ENCODE assay signal across 10 mouse cellular contexts in genomic region chr4:137844656-137845055, GRCm38 (mm10). TPM values are rescaled to one million over a fixed set of nuclear protein-coding genes. Genes with fewer than 3 reads are reported as not detected.
DNase-seq lines count a peak whose midpoint lies in the region; ATAC-seq and TF ChIP-seq lines count a peak whose summit lies in the region.
"Had no signal": no experiment of that assay in that cellular context is flagged by ENCODE, and none has a peak within 500 bp of the region (broad histone marks: within the 10 kb centered on the region; RNA-seq: fewer than 3 reads in every experiment).

No protein-coding gene starts in this region.

- no peaks in the 10 kb centered on the region for H3K36me3 ChIP-seq in embryonic facial prominence, embryonic 10.5 days (replicated peaks)
- no peaks in the 10 kb centered on the region for H3K36me3 ChIP-seq in hindbrain, postnatal 0 days (ENCODE audit: insufficient read depth, low read length)
- no peaks in the 10 kb centered on the region for H3K36me3 ChIP-seq in liver, adult 2 months (ENCODE audit: control insufficient read depth, insufficient read depth, low read length)
- H3K36me3 ChIP-seq in neural tube, embryonic 14.5 days (ENCODE audit: control insufficient read depth, insufficient read depth, low read length): no peaks in the 10 kb centered on the region
- H3K36me3 ChIP-seq: embryonic facial prominence, embryonic 12.5 days had no signal

- peaks cover 4% of the 10 kb centered on the region; the same call in 1 of the 2 replicates for H3K27me3 ChIP-seq in embryonic facial prominence, embryonic 10.5 days (replicated peaks; ENCODE audit: low read depth, poor library complexity, severe bottlenecking)
- no peaks in the 10 kb centered on the region; the same call in 1 of the 2 replicates for H3K27me3 ChIP-seq in hindbrain, postnatal 0 days (ENCODE audit: insufficient read depth, low read length)
- H3K27me3 ChIP-seq in liver, adult 2 months (ENCODE audit: control insufficient read depth, insufficient read depth, low read length): no peaks in the 10 kb centered on the region
- H3K27me3 ChIP-seq in neural tube, embryonic 14.5 days (ENCODE audit: control insufficient read depth, insufficient read depth, low read length): no peaks in the 10 kb centered on the region
- H3K27me3 ChIP-seq: embryonic facial prominence, embryonic 12.5 days had no signal

- DNase-seq in kidney, adult 9 months: peak; percentile 69
- no peak for DNase-seq in kidney, adult 11 months
- peak; percentile 80 for DNase-seq in adrenal gland, adult 2 months
- DNase-seq in embryonic facial prominence, embryonic 10.5 days (ENCODE audit: low spot score): peak; percentile 87
- DNase-seq in hindbrain, postnatal 0 days (ENCODE audit: low spot score): peak; percentile 88
- peak; percentile 56 for DNase-seq in liver, adult 2 months (ENCODE audit: extremely low read depth, low read depth, low spot score)
- DNase-seq in thymus, postnatal 25 days: peak; percentile 73

- H3K27ac ChIP-seq in embryonic facial prominence, embryonic 10.5 days (replicated peaks): no peak overlapping the region
- no peak overlapping the region for H3K27ac ChIP-seq in hindbrain, postnatal 0 days
- no peak overlapping the region for H3K27ac ChIP-seq in liver, adult 2 months (replicated peaks; ENCODE audit: insufficient read depth, low read depth, low read length)
- H3K27ac ChIP-seq in neural tube, embryonic 14.5 days (ENCODE audit: low read depth, low read length): no peak overlapping the region
- H3K27ac ChIP-seq: embryonic facial prominence, embryonic 12.5 days had no signal

- WGBS in embryonic facial prominence, embryonic 10.5 days: 22% methylated on average over 11 of the region's 11 CpGs
- 23% methylated on average over 11 of the region's 11 CpGs for WGBS in hindbrain, postnatal 0 days
- 28% methylated on average over 11 of the region's 11 CpGs for WGBS in liver, adult 2 months
- 21% methylated on average over 11 of the region's 11 CpGs for WGBS in neural tube, embryonic 14.5 days

- H3K9me3 ChIP-seq in embryonic facial prominence, embryonic 10.5 days: no peaks in the 10 kb centered on the region
- H3K9me3 ChIP-seq in hindbrain, postnatal 0 days (ENCODE audit: low read length): no peaks in the 10 kb centered on the region
- H3K9me3 ChIP-seq in neural tube, embryonic 14.5 days (ENCODE audit: control insufficient read depth, low read length): no peaks in the 10 kb centered on the region
- H3K9me3 ChIP-seq: embryonic facial prominence, embryonic 12.5 days had no signal

- H3K4me3 ChIP-seq in embryonic facial prominence, embryonic 10.5 days: no peak overlapping the region
- H3K4me3 ChIP-seq in hindbrain, postnatal 0 days (ENCODE audit: low read length): no peak overlapping the region
- no peak overlapping the region for H3K4me3 ChIP-seq in liver, adult 2 months (ENCODE audit: insufficient read depth, low read depth, low read length)
- H3K4me3 ChIP-seq in neural tube, embryonic 14.5 days (ENCODE audit: low read depth, low read length): no peak overlapping the region
- H3K4me3 ChIP-seq: embryonic facial prominence, embryonic 12.5 days; megakaryocyte, embryonic 14.5 days had no signal

- peak; percentile 98 for TF ChIP-seq CTCF in hindbrain, postnatal 0 days (IDR thresholded peaks at IDR 0.05; ENCODE audit: low read depth)
- peak; percentile 98 for TF ChIP-seq CTCF in liver, adult 2 months (IDR thresholded peaks at IDR 0.05; ENCODE audit: low read depth, low read length)

- no peak overlapping the region for H3K4me2 ChIP-seq in hindbrain, postnatal 0 days (ENCODE audit: low read depth, low read length)
- no peak overlapping the region for H3K4me2 ChIP-seq in neural tube, embryonic 14.5 days (ENCODE audit: low read depth, low read length)
- H3K4me2 ChIP-seq: embryonic facial prominence, embryonic 12.5 days had no signal

- TF ChIP-seq POLR2A in liver, adult 2 months (IDR thresholded peaks at IDR 0.05; ENCODE audit: extremely low read depth, insufficient read depth, low read length): no peak

- H3K9ac ChIP-seq in hindbrain, postnatal 0 days (replicated peaks; ENCODE audit: low read length): no peak overlapping the region
- H3K9ac ChIP-seq in liver, adult 2 months (ENCODE audit: low read depth, low read length): no peak overlapping the region
- H3K9ac ChIP-seq in neural tube, embryonic 14.5 days (replicated peaks; ENCODE audit: low read depth, low read length): no peak overlapping the region
- H3K9ac ChIP-seq: embryonic facial prominence, embryonic 12.5 days had no signal

- ATAC-seq in hindbrain, postnatal 0 days: 0 out of 2 replicates have a peak, but pooled peaks have one; percentile 59
- peak; percentile 72; the same call in 1 of the 2 replicates for ATAC-seq in neural tube, embryonic 14.5 days (ENCODE audit: low read depth)

- no peaks in the 10 kb centered on the region for H3K4me1 ChIP-seq in embryonic facial prominence, embryonic 10.5 days
- H3K4me1 ChIP-seq in hindbrain, postnatal 0 days (ENCODE audit: insufficient read depth, low read length): no peaks in the 10 kb centered on the region
- no peaks in the 10 kb centered on the region for H3K4me1 ChIP-seq in liver, adult 2 months (ENCODE audit: control insufficient read depth, insufficient read depth, low read length)
- H3K4me1 ChIP-seq in neural tube, embryonic 14.5 days (ENCODE audit: control insufficient read depth, insufficient read depth, low read length): no peaks in the 10 kb centered on the region
- H3K4me1 ChIP-seq: embryonic facial prominence, embryonic 12.5 days; megakaryocyte, embryonic 14.5 days had no signal

- H3K79me2 ChIP-seq in liver, adult 2 months (ENCODE audit: control insufficient read depth, insufficient read depth, low read length): no peaks in the 10 kb centered on the region

RNA-seq across cellular contexts. Expression of gene Ece1, which starts 17.4 kb away (rescaled TPM):
- total RNA-seq in adrenal gland, adult 2 months (2021): 100 to 1,000 TPM; 228 to 424 TPM
- polyA plus RNA-seq in adrenal gland, adult 2 months (2012; rRNA removed): 50.0 and 414 TPM in 2 replicates
- polyA plus RNA-seq in embryonic facial prominence, embryonic 10.5 days (2016; fragmentation: Nextera tagmentation; extraction: Ambion mirVana): 46.6 and 54.5 TPM in 2 replicates
- 40.0 and 43.8 TPM in 2 replicates for total RNA-seq in hindbrain, postnatal 0 days (2014; rRNA removed)
- polyA plus RNA-seq in hindbrain, postnatal 0 days (2015; fragmentation: Nextera tagmentation; extraction: Ambion mirVana): 23.0 and 23.4 TPM in 2 replicates
- total RNA-seq in liver, adult 2 months (2014; rRNA removed): 430 and 630 TPM in 2 replicates
- 55.2 and 213 TPM in 2 replicates for polyA plus RNA-seq in liver, adult 2 months (2012; rRNA removed)
- 24.9 and 31.3 TPM in 2 replicates for polyA plus RNA-seq in neural tube, embryonic 14.5 days (2014; fragmentation: Nextera tagmentation; extraction: Ambion mirVana)

RNA-seq across cellular contexts. Expression of gene Alpl, which starts 48.5 kb away (rescaled TPM):
- total RNA-seq in adrenal gland, adult 2 months (2021): 10 to 100 TPM in 1 of 2 experiments, 1 to 10 TPM in 1; 6.1 to 59.6 TPM
- 4.7 and 7.4 TPM in 2 replicates for polyA plus RNA-seq in adrenal gland, adult 2 months (2012; rRNA removed)
- 12.9 and 18.7 TPM in 2 replicates for polyA plus RNA-seq in embryonic facial prominence, embryonic 10.5 days (2016; fragmentation: Nextera tagmentation; extraction: Ambion mirVana)
- 15.3 and 22.4 TPM in 2 replicates for total RNA-seq in hindbrain, postnatal 0 days (2014; rRNA removed)
- polyA plus RNA-seq in hindbrain, postnatal 0 days (2015; fragmentation: Nextera tagmentation; extraction: Ambion mirVana): 16.6 and 17.5 TPM in 2 replicates
- 5.1 and 6.9 TPM in 2 replicates for total RNA-seq in liver, adult 2 months (2014; rRNA removed)
- 7.3 and 10.0 TPM in 2 replicates for polyA plus RNA-seq in liver, adult 2 months (2012; rRNA removed)
- 8.5 and 9.5 TPM in 2 replicates for polyA plus RNA-seq in neural tube, embryonic 14.5 days (2014; fragmentation: Nextera tagmentation; extraction: Ambion mirVana)
